Mouse (Mus musculus) lung, adult 2 months (tissue): ENCODE measurements around the gene Grcc10.

ENCODE experiments used
- CTCF ChIP-seq: fragments of 200-500 bp; IDR thresholded peaks from 2 replicates; pipeline ENCODE4 v1.5.1; 2011; ENCODE audit warnings: mild to moderate bottlenecking, low read length, control low read depth; ENCODE audit not compliant: insufficient read depth
- POLR2A ChIP-seq: fragments of 200-500 bp; IDR thresholded peaks from 2 replicates; pipeline ENCODE4 v1.6.1; 2011; ENCODE audit warnings: low read depth, mild to moderate bottlenecking, control low read depth, low read length, borderline replicate concordance; ENCODE audit errors: extremely low read depth

- TF ChIP-seq CTCF (no peak), POLR2A (no peak)
Observed at GRCm38 (mm10) chr6:124729850-124730705, 11.1 kb downstream of the Grcc10 start.
